Mouse (Mus musculus): ENCODE results near the gene Pcsk7.

Gene Pcsk7

DNA sequence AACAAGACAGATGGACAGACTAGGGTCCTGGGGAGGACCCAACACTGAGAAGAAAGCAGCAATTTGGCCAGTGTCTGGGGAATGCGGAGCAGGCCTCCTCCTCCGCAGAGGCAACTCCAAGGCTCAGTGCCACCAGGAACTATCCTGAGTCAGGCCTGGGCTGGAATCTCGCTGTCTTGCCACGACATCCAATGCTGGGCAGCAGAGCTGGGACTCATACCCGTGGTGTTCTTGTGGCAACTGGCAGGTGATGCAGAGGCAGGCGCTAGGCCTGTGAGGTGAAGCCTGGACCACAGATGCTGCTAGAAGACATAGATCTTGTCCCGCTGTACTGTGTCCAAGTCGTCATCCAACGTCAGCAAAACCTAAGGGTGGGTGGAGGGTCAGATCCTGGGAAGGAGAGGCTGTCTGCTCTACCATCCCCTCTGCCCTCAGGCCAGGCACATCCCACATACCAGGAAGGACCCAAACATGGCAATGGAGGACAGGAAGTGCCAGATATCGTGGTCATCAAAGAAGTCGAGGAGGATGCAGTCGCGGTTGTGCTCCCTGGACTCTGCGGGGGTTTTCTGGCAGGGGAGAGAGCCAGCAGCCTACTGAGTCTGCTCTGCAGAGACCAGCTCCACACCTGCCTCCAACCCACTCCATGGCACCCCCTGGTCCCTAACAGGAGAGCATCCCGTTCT, 32.8 kb downstream of the Pcsk7 start:
- DNase-seq (ENCODE audit: low spot score): no peak

DNA sequence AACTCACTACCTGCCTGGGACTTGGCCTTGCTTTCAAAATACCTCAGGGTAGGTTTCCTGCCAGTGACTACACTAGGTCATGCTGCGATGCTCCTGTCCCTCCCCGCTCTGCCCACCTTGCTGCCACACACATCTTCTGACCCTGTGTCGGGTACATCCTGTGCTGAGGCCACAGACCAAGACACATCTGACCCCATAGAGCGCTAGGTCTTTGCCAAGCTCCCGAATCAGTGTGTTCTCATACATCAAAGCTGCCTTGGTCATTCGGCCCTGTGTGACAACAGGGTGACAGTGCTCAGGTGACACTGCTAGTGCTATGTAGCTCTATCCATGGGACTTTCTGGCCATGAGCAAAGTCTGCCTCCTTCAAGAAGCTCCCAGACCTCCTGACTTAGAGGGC, 33.5 kb downstream of the Pcsk7 start:
- DNase-seq (ENCODE audit: low spot score): no peak

DNA sequence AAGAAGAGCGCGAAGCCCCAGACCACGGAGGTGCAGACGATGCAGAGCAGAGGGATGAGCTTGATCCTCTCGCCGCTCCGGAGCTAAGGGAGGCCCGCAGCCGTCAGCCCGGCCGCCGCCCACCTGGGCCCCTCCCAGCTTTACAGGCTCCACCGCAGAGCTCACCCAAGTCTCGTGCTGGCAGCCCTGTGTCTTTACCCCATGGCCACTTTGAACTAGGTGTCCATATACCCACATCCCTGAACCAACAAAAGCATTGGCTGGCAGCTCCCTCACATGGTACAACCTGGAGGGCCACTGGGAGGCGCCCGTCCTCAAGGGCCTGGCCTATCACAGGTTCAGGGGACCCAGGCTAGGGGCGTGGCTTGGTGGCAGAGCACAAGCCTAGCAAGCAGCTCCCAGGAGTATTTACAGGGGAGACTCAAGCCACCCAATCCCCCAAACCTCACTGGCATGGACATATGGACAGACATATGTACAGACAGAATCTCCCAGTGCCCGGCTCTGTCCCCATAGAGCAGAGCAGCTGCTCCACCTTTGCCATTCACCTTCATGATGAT, 35.1 kb downstream of the Pcsk7 start:
- no peak for DNase-seq (ENCODE audit: low spot score)

DNA sequence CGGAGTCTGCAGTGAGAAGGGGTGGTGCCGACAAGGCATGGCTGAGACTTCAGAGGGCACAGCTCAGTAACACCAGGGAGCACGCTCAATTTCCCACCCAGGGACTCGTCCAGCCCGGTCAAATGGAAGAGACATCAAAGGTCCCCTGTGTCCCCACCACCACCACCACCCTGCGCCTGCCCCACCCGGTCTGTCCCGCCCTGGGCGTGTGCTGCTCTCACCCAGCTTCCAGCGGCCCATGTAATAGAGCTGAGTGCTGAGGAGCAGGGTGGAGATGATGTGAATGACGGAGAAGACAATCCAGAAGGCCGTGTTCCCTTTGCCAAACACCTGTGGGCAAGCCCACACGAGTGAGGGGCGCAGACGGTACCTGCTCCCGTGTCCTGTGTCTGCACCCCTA, 36.2 kb downstream of the Pcsk7 start:
- no peak for DNase-seq (ENCODE audit: low spot score)

DNA sequence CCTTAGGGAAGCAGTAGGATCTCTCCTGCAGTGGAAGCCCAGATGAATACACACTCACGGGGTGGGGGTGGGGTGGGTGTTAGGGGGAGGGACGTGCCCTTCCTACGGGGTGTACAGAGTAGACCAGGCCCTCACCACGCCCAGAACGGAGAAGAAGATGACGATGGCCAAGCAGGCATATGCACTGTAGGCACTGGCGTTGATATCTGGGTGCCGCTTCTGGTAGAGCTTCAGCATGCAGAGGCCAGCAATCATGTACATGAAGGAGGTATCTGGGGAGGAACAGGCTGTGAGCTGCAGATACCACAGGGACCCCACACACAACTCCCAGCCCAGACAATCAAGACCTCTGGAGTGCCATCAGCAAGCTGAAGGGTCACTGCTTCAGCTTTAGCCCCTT, 36.6 kb downstream of the Pcsk7 start:
- no peak for DNase-seq (ENCODE audit: low spot score)

DNA sequence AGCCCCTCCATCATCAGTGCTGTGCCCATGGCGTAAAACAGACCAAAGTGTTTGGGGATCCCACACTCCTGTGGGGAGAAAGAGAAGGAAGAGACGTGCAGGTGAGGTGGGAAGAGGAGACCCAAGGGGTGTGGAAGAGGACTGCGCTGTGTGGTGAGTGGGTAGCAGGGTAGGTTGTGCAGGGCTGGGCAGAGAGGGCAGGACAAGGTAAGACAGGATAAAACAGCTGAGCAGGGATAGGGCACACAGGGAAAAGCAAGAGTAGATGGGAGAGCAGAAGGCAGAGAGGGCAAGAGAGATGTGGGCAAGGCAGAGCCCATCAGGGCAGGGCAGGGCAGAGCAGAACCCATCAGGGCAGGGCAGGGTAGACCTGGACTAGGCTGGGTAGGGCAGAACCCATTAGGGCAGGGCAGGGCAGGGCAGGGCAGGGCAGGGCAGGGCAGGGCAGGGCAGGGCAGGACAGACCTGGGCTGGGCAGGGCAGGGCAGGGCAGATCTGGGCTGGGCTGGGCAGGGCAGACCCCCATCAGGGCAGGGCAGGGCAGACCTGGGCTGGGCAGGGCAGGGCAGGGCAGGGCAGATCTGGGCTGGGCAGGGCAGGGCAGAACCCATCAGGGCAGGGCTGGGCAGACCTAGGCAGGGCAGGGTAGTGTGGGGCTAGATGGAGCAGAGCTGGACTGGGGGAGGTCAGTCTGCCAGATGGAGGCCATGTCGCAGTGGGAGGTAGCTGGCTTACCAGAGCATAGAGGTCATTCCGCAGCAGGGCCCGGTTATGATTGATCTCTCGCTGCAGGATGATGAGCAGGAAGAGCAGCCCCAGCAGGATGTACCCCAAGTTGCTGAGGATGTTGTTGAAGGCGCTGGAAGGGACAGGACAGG, 37.6 kb downstream of the Pcsk7 start:
- DNase-seq (ENCODE audit: low spot score): no peak

DNA sequence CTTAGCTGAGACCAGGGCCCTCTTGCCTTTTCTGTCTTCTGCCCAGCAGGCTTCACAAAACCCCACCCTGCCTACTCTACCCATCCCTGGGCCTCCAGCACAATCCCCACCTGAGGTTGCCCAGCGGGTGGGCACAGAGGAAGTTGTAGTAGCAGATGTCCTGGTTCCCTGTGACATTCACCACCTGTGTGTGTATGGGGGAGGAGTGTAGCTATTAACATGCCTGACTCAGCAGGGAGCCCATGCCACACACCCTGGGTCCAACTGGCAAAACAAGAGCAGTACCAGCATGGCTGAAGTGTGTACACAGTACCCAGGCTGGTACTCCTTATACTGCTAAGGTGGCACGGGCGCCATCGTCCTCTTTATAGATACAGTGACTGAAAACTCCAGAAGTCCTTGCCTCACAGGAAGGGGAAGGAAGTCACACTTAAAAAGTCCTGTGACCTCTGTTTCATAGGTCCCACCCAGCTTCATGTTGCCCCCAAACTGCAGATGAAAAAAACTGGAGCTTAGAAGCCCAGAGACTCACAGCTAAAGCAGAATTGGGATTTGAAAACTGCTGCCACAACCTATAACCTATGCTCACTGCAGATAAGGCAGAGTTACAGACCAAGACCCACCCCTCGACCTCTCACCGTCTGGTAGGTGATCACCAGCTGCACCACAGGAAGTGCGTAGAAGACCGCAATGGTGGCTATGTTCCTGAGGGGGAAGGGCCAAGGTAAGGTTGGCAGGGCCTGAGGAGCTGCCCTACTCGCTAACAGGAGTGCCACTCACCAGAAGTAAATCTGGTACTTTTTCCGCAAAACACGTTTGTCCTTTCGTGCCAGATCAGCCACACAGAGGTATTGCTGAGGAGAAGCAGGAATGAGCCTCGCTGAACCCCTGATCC, 38.5 kb downstream of the Pcsk7 start:
- no peak for DNase-seq (ENCODE audit: low spot score)

DNA sequence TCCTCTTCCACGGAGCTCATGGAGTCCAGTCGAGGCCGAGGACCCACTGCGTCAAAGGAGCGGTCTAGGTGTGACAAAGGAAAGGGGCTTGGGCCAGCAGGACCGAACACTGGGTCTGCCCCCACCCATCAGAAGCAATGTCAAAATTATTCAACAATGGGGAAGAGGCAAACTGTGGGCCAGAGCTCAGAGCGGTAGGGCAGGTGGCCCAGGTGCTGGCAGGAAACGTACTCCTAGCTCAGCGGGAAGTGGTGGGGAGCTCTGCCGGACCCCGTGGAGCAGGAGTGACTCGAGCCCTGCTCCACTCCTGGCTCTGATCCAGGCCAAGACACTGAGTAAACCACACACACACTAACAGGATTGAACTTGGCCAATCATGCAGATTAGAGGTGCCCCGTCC, 39.4 kb downstream of the Pcsk7 start:
- DNase-seq (ENCODE audit: low spot score): no peak

DNA sequence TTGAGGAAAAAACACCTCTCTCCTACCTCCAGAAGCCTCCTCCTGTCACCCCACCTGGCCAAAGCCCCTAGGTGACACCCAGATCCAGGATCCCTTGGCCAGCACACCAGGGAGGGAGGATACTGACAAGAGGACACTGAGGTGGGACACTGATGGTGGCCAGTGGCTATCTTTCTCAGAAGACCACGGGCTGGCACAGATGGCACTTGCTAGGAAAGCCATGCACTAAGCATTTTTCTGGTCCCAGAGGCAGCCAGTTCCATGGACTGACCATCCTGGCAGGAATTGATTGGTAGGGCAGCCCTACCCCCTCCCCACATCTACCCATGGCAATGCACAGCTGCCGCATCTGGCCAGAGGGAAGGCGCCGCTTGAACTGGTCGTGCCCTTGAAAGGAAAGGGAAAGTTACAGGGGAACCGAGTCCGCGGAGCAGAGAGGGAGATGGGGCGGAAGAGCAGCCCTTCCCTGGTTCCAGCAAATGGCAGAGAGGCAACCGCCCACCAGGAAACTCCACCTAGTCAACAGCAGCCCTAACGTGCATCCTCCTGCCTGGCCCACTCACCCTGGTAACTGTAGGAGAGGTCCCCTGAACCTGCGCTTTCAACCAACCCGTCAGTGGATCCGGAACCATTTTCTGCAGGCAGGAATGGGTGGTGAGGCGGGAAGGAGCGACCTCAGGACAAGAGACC, 40.0 kb downstream of the Pcsk7 start:
- no peak for DNase-seq (ENCODE audit: low spot score)

DNA sequence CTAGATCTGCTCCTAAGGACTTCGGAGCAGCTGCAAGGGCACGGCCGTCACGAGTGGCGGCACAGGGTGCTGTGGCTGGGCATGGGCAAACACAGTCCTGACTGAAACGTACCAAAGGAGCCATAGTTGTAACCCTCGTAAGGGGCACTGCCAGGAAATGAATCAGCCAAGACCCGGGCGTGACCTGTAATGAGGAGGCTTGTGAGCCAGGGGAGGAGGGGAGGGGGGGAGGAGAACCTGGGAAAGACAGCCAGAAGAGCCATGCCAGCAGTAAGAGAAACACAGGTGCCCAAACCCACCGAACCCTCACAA, 40.5 kb downstream of the Pcsk7 start:
- DNase-seq (ENCODE audit: low spot score): no peak

DNA sequence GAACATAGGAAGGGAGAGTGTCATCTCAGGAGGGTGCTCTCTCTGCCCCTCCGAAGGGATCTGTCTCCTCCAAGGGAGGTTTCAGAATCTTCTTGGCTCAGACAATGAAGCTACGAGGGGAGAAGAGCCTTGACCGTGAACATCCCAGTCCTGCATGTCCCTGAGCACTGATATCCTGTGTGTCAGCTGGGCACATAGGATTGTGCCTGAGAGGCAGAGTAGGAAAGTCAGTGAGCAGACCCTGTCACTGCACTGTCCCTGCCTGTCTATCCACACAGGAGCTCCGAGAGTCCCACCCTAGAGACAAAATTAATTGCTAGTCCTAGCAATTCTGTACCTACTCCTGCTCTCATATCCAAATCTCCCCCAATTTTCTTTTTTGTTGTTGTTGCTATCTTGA, 45.8 kb downstream of the Pcsk7 start:
- DNase-seq (ENCODE audit: low spot score): no peak

DNA sequence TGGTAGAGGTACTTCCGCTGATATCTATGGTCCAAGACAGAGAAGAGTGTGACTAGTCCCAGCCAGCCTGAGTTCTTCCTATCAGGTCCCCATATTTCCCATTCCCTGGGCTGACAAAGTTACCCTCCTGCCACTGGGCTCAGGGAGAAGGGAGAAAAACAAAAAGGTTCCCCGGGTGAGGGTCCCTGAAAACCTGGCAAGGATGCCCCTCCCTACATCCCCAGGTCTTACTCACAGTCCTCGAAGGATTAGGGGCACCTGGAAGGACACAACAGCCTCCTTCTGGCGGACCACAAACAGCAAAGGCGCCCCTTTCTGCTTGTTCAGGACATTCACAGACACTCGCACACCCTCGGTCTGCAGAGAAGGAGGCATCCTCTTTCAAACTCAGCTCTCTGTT, 46.6 kb downstream of the Pcsk7 start:
- no peak for DNase-seq (ENCODE audit: low spot score)

DNA sequence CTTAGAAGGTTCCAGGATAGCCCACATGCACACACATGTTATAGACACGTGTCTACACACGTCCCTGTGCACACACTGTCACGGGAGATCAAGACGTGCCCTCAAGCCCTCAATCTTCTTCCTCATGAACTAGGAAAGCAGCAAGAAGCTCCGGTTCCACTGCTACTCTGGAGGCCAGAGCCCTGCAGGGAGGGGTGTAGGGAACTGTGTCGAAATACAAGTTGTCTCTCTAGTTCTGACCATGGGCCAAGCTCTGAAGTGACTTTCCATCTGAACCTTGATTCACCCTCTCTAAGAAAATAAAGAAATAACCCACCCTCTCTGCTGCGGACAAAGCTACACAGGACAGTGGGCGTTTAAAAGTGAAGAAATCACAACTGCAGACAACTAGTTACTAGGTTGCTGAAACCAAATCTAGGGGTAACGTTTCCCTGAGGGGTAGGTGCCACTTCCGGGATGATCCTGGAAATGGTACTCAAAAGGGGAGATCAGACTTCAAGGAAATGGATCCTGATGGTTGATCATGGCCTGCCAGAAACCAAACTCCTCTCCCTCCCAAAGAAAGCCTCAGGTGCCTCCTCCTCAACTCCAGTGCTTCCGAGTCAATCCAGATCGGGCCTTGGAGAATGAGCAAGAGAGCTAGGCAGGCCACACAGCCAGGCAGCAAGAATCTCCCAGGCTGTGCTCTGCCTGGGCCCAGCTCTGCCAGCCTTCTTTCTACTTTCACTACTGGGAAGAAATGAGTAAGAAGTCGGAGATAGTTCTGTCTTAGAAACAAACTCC, 47.4 kb downstream of the Pcsk7 start:
- DNase-seq (ENCODE audit: low spot score): no peak

DNA sequence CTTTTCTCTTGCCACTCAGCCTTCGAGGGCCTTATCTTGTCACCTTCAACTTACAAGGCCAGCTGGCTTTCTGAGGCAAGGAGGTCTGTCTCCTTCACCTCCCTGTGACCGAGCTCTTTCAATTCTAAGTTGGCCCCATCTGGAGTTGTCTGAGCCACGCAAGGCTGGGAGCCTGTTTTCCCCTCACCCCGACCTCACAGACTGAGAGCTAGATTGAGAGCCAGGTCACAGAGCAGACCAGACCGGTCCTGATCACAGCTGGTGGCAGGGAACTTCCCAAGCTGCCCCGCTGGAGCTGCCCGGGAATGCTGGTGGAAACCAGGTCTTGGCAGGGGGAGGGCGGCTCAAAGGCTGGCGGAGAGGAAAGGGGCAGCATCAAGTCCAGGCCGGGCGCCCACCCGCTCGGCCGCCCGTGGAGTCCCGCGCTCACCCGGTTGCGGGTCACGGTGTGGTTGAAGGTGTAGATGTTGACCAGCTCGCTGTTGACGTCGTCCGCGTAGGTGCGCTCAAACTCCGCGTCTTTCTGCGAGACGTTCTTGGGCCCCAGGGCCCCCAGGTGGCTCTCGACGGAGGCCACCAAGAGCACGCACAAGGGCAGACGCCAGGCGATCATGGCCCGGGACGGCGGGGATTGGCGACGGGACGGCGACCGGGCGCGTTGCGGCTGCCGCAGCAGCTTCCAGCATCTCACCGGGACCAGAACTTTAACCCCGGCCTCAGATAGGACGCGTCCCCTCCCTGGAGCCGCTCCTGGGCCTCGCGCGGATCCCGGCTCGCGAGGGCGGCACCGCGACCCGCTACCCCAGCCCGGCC, 48.2 kb downstream of the Pcsk7 start:
- DNase-seq (ENCODE audit: low spot score): peak; percentile 57

DNA sequence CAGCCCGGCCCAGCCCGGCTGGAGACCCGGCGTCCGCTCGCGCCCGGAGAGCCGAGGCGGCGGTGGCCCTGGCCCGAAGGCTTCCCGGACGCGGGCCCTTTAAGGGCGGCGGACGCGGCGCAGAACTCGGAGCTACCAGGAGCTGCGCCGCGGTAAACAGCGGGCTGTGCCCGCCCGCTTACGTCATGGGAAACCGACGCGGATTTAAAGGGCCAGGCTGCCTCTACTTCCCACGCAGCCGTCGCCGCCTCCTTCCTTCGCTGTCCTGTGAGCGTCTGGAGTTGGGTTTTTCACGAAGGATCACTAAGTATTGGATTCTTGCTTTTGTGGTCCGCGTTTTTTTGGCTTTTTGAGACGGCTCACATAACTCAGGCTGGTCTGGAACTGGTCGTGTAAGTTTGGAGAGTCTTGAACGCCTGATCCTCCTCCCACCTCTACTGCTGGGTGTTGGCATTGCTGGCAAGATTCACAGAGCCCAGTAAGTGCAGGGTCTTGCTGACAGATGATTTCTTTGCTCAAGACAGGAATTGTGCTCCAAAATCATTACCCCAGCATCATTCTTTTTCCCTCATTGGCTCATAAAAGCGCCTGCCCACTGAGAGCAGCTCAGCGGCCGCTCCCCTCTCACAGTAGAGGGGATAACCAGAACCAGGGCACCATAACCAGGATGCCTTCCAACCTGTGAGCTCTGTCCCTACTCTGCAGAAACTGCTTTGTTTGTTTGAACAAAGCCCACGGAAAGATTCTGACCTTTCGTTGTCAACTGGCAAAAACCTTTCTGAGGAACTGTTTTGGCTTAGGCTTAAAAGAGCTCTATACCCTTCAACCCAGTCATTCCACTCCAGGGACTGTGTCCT, 49.0 kb downstream of the Pcsk7 start, which contains the start of gene Sidt2:
Sidt2 (minus strand) TSS at position 152 of the 857 bp plus-strand sequence.
- peak; percentile 87 for DNase-seq (ENCODE audit: low spot score)

DNA sequence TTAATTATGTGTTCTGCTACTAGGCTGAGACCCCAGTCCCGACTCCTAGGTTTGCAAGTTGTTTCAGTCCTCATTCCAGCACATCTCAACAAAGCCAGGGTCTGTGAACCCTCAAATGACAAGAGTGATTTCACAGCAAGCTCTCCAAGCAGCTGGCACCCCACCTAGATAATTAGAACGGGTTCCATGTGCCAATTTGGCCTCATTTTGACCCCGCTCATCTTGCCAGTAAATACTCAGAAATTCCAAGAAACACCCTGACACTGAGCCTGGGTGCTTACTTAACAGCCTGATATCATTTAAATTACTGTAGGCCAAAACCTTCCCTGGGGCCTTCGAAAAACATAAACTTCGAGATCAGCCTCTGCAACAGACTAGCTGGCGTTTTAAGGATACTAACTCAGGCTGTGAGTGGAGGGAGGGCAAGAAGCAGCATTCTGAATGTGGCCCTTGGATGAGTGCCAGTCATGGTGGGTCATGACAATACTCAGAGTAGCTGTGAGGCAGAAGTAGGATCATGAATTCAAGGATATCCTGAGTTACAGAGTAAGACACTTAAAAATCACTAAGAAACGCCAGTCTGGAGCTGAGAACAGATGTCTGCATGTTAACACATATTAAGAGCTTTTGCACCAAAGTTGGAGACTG, 51.9 kb downstream of the Pcsk7 start:
- no peak for DNase-seq (ENCODE audit: low spot score)

DNA sequence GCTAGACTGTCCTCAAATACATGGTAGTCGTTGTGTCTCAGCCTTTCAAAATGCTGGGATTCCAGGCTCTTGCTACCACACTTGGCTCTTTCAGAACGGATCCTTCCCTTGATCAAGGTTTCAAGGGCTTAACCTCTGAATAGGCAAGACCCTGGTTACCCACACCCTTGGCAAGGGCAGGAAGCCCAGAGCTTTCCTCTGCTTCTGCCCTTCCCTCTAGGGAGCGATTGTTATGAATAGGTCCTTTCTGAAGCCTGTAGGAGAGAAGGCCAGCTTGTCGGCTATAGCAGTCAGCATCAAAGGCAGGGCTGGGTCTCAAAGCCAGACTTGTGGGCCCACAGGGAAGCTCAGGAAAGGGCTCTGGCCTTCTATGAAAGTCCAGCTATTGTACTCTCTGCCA, 52.6 kb downstream of the Pcsk7 start:
- DNase-seq (ENCODE audit: low spot score): no peak

DNA sequence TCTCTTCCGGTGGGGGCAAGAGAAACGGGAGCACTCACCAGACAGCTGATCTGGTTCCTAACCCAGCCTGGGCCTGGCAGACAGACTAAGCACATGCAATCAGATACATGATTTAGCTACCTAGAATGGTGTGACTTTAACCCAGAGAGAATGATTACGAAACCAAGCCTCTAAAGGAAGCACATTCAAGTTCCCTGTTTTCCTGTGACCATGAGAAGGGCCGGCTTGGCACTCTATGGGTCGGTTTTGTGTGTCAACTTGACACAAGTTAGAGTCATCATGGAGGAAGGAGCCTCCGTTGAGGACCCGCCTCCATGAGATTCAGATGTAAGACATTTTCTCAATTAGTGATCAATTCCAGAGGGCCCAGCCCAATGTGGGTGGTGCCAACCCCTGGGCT, 53.4 kb downstream of the Pcsk7 start:
- no peak for DNase-seq (ENCODE audit: low spot score)

DNA sequence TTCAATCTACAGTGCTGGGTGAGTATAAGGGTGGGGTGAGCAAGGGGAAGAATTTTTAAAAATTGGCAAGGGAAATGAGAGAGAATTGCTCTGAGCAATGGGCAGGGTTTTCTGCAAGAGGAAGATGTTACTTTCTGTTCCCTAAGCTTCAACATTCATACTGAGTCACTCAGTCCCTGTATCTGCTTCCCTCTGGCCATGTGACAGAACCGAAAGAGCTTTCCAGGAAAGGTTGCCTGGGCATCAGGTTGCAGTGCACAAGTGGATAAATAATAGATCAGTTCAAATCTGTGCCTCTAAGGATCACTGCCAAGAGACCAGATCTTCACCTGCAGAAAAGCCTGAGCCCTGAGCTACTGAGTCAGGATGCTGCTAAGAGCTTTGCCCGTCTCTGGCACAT, 55.6 kb downstream of the Pcsk7 start:
- no peak for DNase-seq (ENCODE audit: low spot score)
